Mouse (Mus musculus) intestine, postnatal 0 days (tissue): ENCODE data around the gene Ppard. TPM values are rescaled to one million over a fixed set of nuclear protein-coding genes. Genes with fewer than 3 reads are reported as not detected.

Source experiments
- ATAC-seq: fragments of 200-750 bp; cut with Nextera tagmentation; 2 replicates; pipeline ENCODE4 v1.8.0; 2017; ENCODE audit warnings: mild to moderate bottlenecking, moderate TSS enrichment, moderate library complexity
- H3K27ac ChIP-seq: fragments of 300-500 bp; sonication (generic); 2 replicates; pipeline ENCODE4 v1.5.1; 2014; ENCODE audit warnings: mild to moderate bottlenecking, low read depth, low read length, moderate library complexity
- H3K27me3 ChIP-seq: fragments of 300-500 bp; sonication (generic); replicated peaks from 2 replicates; pipeline ENCODE4 v1.6.1; 2014; ENCODE audit warnings: low read length, mixed read lengths; ENCODE audit not compliant: control insufficient read depth, insufficient read depth
- H3K36me3 ChIP-seq: fragments of 300-500 bp; sonication (generic); 2 replicates; pipeline ENCODE4 v1.6.1; 2014; ENCODE audit warnings: mild to moderate bottlenecking, moderate library complexity; ENCODE audit not compliant: control insufficient read depth, insufficient read depth
- H3K4me1 ChIP-seq: fragments of 300-500 bp; sonication (generic); replicated peaks from 2 replicates; pipeline ENCODE4 v1.6.1; 2014; ENCODE audit warnings: antibody characterized with exemption, low read length, mixed read lengths; ENCODE audit not compliant: control insufficient read depth, insufficient read depth
- H3K4me2 ChIP-seq: fragments of 300-500 bp; sonication (generic); replicated peaks from 2 replicates; pipeline ENCODE4 v1.6.1; 2014; ENCODE audit warnings: low read depth, mild to moderate bottlenecking, moderate library complexity
- H3K4me3 ChIP-seq: fragments of 300-500 bp; sonication (generic); 2 replicates; pipeline ENCODE4 v1.5.1; 2014; ENCODE audit warnings: low read depth, low read length
- H3K9ac ChIP-seq: fragments of 300-500 bp; sonication (generic); 2 replicates; pipeline ENCODE4 v1.6.1; 2014; ENCODE audit warnings: mild to moderate bottlenecking, low read depth, low read length
- H3K9me3 ChIP-seq: fragments of 300-500 bp; sonication (generic); 2 replicates; pipeline ENCODE4 v1.6.1; 2016; ENCODE audit warnings: mixed run types; ENCODE audit not compliant: control insufficient read depth
- CTCF ChIP-seq: sonication (generic); IDR thresholded peaks from 2 replicates; pipeline ENCODE4 v1.5.1; 2016; ENCODE audit warnings: low read depth, mild to moderate bottlenecking, control low read depth, antibody characterized with exemption, moderate library complexity
- WGBS: fragments of 180-500 bp; shearing (Covaris S2); extraction: QIAGEN DNeasy Blood & Tissue Kit; methylation state at CpG from one replicate; pipeline ENCODE4 v1.1.7; 2014; 5-methylcytosine and 5-hydroxymethylcytosine counted together
- polyA plus RNA-seq: library from polyadenylated mRNA; unstranded; fragments of >200 nt; fragmentation: Nextera tagmentation; extraction: Ambion mirVana; gene quantifications from 2 replicates; pipeline ENCODE4 v1.2.1, GENCODE M21; 2015

Ppard gene
- polyA plus RNA-seq, 1 experiment from 2014 or later: 1.7 TPM

DNA sequence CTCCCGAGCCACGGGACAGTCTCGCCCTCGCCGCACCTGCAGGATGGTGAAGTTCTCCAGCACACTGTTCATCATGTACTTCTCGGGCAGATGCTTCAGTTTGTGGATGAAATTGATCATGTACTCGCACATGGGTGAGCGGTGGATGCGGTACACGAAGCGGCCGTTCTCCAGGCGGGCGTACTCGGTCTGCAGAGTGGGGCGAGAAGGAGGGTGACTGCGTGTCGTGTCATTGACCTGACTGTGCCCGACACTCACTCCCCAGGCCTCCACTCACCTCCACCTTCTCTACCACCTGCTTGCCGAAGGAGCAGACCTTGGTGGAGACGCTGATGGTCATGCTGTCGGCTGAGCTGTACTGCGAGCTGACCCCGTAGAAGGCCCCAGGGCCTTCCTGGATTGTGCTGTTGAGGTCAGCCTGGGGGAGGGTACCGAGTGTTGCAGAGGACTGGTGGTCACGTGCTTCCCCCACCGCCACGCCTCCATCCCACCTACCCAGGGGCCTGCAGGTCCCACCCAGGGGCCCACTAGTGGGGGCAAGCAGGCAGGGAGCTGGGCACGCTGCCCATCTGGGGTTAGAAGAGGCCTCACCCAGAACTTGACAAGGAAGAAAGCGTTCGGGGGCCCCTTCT lies 100.5 kb downstream of the Ppard start:
- Histone ChIP-seq H3K27me3 (no peaks in the 10 kb centered on the region), H3K9me3 (no peaks in the 10 kb centered on the region), H3K4me2 (no peak overlapping the region), H3K9ac (no peak overlapping the region), H3K4me1 (peaks cover 10% of the 10 kb centered on the region), H3K36me3 (peaks cover 63% of the 10 kb centered on the region), H3K27ac (peak overlapping the region; percentile 28), H3K4me3 (no peak overlapping the region)
- no peak for ATAC-seq
- TF ChIP-seq CTCF: no peak
- 46% methylated on average over 31 of the region's 31 CpGs for WGBS

DNA sequence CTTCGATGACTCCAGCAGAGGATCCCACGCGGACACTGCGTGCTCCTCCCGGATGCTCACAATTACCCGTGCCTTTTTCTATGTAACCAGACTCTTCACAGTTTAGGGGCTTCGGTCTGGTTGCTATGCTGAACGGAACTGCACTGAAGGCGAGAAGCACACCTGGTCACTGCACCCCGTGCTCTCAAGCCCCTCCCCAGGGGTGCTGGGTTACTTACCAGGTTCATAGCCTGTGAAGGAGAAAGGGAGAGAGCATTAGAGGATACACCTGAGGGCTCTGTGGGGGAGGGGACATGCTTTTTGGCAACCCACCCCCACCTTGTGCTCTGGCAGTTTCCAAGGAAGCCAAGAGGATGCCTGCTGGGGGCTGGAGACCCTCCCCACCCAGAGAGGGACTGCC lies 102.8 kb downstream of the Ppard start:
- H3K36me3 ChIP-seq: peaks cover 69% of the 10 kb centered on the region
- TF ChIP-seq CTCF: no peak
- 81% methylated on average over 10 of the region's 10 CpGs for WGBS
- H3K9me3 ChIP-seq: no peaks in the 10 kb centered on the region
- H3K4me3 ChIP-seq: no peak overlapping the region
- no peak for ATAC-seq
- no peak overlapping the region for H3K27ac ChIP-seq
- no peaks in the 10 kb centered on the region for H3K27me3 ChIP-seq
- H3K9ac ChIP-seq: no peak overlapping the region
- no peak overlapping the region for H3K4me2 ChIP-seq
- peaks cover 6% of the 10 kb centered on the region; the same call in 1 of the 2 replicates for H3K4me1 ChIP-seq

DNA sequence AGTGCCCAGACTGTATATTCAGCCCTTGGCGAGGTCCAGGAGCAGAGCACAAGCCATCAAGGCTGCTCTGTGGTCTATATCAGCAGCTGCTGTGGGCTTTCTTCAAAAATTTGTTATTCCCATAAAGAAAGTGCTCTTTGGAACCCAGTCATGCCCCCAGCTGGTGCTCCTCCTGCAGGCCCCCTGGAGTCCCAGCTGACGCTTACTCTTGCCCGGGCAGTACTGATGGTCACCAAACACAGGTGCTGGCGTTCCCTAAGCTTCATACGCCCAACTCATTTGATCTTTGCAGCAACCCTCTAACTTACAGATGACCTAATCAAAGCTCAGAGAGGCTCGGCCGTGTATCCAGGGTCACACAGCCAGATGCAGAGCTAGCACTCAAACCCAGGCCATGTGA lies 105.0 kb downstream of the Ppard start:
- H3K36me3 ChIP-seq: peaks cover 58% of the 10 kb centered on the region; the same call in 1 of the 2 replicates
- 91% methylated on average over 7 of the region's 7 CpGs for WGBS
- no peak for TF ChIP-seq CTCF
- H3K4me2 ChIP-seq: no peak overlapping the region
- ATAC-seq: no peak
- H3K27ac ChIP-seq: no peak overlapping the region
- H3K9ac ChIP-seq: no peak overlapping the region
- peaks cover 19% of the 10 kb centered on the region; the same call in 1 of the 2 replicates for H3K4me1 ChIP-seq
- H3K27me3 ChIP-seq: no peaks in the 10 kb centered on the region
- H3K9me3 ChIP-seq: no peaks in the 10 kb centered on the region
- H3K4me3 ChIP-seq: no peak overlapping the region

DNA sequence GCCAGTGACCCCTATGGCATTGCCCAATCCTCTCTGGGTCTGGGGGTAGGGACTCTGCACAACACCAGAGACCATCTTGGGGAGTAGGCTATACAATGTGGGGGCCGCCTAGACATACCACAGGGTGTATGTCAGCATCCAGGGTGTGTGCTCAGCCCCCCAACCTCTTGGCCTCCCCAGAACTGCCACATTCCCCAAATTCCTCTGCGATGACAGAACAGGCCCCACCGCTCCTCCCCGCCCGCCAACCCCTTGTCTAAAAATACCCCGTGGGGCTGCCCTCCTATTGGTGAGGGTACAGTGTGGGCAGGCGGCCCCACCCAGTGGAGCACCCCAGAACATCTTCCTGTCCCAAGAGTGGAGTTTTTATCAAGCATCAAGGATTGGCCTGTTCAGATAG lies 108.1 kb downstream of the Ppard start:
- WGBS: 56% methylated on average over 7 of the region's 7 CpGs
- H3K4me1 ChIP-seq: peaks cover 21% of the 10 kb centered on the region

DNA sequence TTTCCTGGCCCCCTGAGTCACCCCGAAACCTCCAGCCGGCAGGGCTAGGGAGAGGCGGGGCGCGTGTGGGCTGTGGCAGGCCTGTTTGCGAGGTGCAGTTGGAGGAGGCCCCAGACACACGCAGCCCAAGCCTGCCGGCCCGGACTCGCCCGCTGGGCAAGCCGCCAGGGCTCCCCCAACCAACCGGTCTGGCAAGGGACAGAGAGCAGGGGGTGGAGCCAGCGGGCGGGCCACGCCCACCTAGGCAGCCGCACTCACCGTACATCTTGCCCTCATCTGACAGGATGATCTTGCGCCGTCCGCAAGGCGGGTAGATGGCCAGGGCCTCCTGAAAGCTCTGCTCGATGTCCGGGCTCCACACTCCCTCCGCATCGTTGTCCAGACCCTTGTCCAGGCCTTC lies 108.6 kb downstream of the Ppard start:
- no peaks in the 10 kb centered on the region for H3K9me3 ChIP-seq
- WGBS: 2% methylated on average over 26 of the region's 26 CpGs
- peak overlapping the region; percentile 7; the same call in 1 of the 2 replicates for H3K9ac ChIP-seq
- 0 out of 2 replicates have a peak, but pooled peaks have one; percentile 10 for TF ChIP-seq CTCF
- H3K27ac ChIP-seq: peak overlapping the region; percentile 30; the same call in 1 of the 2 replicates
- H3K4me3 ChIP-seq: no peak overlapping the region
- ATAC-seq: peak; percentile 88
- peaks cover 29% of the 10 kb centered on the region; the same call in 1 of the 2 replicates for H3K36me3 ChIP-seq
- H3K4me2 ChIP-seq: peak overlapping the region; percentile 55
- H3K27me3 ChIP-seq: no peaks in the 10 kb centered on the region
- peaks cover 26% of the 10 kb centered on the region for H3K4me1 ChIP-seq

More for the DNA sequence above, 108.1 kb downstream of the Ppard start:
- no peak for TF ChIP-seq CTCF
- H3K9me3 ChIP-seq: no peaks in the 10 kb centered on the region
- no peak overlapping the region for H3K4me3 ChIP-seq
- peak; percentile 11; the same call in 1 of the 2 replicates for ATAC-seq
- H3K4me2 ChIP-seq: peak overlapping the region; percentile 55
- H3K9ac ChIP-seq: no peak overlapping the region; the same call in 1 of the 2 replicates
- H3K27ac ChIP-seq: peak overlapping the region; percentile 21; the same call in 1 of the 2 replicates
- H3K36me3 ChIP-seq: peaks cover 33% of the 10 kb centered on the region; the same call in 1 of the 2 replicates
- no peaks in the 10 kb centered on the region for H3K27me3 ChIP-seq

DNA sequence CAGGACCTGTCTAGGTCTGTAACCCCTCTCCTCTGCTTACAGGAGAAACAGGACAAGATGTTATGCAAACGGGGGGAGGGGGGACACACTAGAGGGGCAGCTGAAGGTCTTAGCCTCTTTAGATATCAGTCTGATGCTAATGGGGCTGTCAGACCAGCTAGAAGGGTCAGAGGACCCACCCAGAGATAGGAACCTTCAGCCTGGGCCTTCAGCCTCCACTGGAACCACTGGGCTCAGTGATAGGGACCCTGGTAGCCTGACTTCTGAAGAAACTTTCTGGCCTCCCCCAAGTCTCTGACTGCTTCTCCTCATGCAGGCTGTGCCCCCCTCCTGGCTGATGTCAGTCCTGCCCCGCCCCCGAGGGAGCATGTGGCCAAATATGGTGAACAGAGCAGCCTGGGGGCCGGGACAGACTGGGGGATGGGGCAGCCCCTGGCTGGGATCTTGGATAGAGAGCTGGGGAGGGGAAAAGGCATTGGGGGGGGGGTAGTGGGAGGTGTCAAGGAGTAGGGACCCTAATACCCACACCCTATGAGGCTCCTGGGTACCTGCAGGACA lies 111.6 kb downstream of the Ppard start:
- Histone ChIP-seq H3K4me2 (no peak overlapping the region), H3K9me3 (no peaks in the 10 kb centered on the region), H3K4me1 (peaks cover 26% of the 10 kb centered on the region), H3K36me3 (0 out of 2 replicates have a peak, but pooled peaks cover 7% of the 10 kb centered on the region), H3K4me3 (no peak overlapping the region), H3K27ac (0 out of 2 replicates have a peak overlapping the region, but pooled peaks have one; percentile 73), H3K27me3 (no peaks in the 10 kb centered on the region), H3K9ac (no peak overlapping the region)
- no peak for TF ChIP-seq CTCF
- WGBS: 40% methylated on average over 4 of the region's 4 CpGs
- no peak for ATAC-seq
